Mouse (Mus musculus) liver, embryonic 13.5 days (tissue): ENCODE data around the gene Prx. TPM values are rescaled to one million over a fixed set of nuclear protein-coding genes. Genes with fewer than 3 reads are reported as not detected.
A peak's percentile ranks its signal among the peaks of the same experiment; 100 is the strongest.

Experiments used
- ATAC-seq: fragments of 200-750 bp; cut with Nextera tagmentation; 2 replicates; pipeline ENCODE4 v1.8.0; 2017; ENCODE audit warnings: low read depth, mild to moderate bottlenecking, moderate number of reproducible peaks, moderate library complexity
- DNase-seq: peaks from one replicate; pipeline ENCODE4 v3.0.0; 2022
- H3K27ac ChIP-seq: fragments of 300-500 bp; sonication (generic); 2 replicates; pipeline ENCODE4 v1.5.1; 2015; ENCODE audit warnings: moderate library complexity, mild to moderate bottlenecking, inconsistent platforms
- H3K27me3 ChIP-seq: fragments of 300-500 bp; sonication (generic); 2 replicates; pipeline ENCODE4 v1.6.1; 2015; ENCODE audit warnings: mild to moderate bottlenecking, inconsistent platforms
- H3K36me3 ChIP-seq: fragments of 300-500 bp; sonication (generic); 2 replicates; pipeline ENCODE4 v1.6.1; 2015; ENCODE audit warnings: mild to moderate bottlenecking, inconsistent platforms
- H3K4me1 ChIP-seq: fragments of 300-500 bp; sonication (generic); replicated peaks from 2 replicates; pipeline ENCODE4 v1.6.1; 2015; ENCODE audit warnings: inconsistent platforms
- H3K4me2 ChIP-seq: fragments of 300-500 bp; sonication (generic); 2 replicates; pipeline ENCODE4 v1.6.1; 2015; ENCODE audit warnings: inconsistent platforms, mild to moderate bottlenecking, moderate library complexity
- H3K4me3 ChIP-seq: fragments of 300-500 bp; sonication (generic); replicated peaks from 2 replicates; pipeline ENCODE4 v1.5.1; 2015; ENCODE audit warnings: mild to moderate bottlenecking, inconsistent platforms
- H3K9ac ChIP-seq: fragments of 300-500 bp; sonication (generic); 2 replicates; pipeline ENCODE4 v1.6.1; 2015; ENCODE audit warnings: mild to moderate bottlenecking, inconsistent platforms
- H3K9me3 ChIP-seq: fragments of 300-500 bp; sonication (generic); replicated peaks from 2 replicates; pipeline ENCODE4 v1.6.1; 2016; ENCODE audit warnings: inconsistent platforms
- WGBS: fragments of 180-500 bp; shearing (Covaris S2); methylation state at CpG from one replicate; pipeline ENCODE4 v1.1.7; 2015; ENCODE audit not compliant: insufficient replicate concordance; 5-methylcytosine and 5-hydroxymethylcytosine counted together
- polyA plus RNA-seq: library from polyadenylated mRNA; unstranded; fragments of >200 nt; fragmentation: Nextera tagmentation; extraction: Ambion mirVana; gene quantifications from 2 replicates; pipeline ENCODE4 v1.2.1, GENCODE M21; 2015

Prx gene
- polyA plus RNA-seq, 1 experiment from 2014 or later: 0.78 TPM

DNA sequence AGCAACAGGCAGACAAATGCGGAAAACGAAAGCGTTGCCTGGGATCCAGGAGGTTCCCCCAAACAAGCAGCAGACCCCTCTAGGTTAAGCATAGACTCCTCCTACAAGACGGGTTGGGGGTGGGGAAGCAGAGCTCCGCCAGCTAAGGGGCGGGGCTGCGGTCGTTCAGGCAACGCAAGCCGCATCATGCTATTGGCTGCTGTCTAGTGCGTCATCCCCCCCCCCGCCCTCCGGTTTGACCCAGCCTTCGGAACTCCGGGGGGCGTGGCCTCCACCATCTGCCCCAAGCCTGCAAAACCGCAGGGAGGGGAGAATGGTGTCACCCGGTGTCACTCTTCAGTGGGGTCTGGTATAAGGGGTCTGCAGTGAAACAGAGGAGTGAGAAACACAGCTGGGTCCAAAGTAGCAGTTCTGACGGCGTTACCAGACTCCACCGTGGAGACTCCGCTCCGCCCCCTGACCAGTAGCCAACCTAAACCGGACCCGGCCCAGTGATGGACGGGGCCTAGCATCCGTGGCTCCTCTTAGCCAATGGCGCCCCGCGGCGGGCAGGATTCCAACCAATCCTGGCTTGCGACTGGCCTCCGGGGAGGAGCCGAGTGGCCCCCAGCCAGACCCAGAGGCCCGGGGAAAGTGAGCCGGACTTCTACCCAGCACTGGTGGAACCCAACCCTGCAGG lies 25.8 kb upstream of the Prx start, which contains the start of gene Sertad3:
Sertad3 (plus strand) TSS at position 613 of the 679 bp plus-strand sequence.
- peak; percentile 99 for DNase-seq
- Histone ChIP-seq H3K27ac (peak within 1 kb of the TSS; percentile 96), H3K4me3 (peak within 1 kb of the TSS; percentile 83), H3K9ac (peak within 1 kb of the TSS; percentile 90), H3K27me3 (no peaks in the 10 kb centered on the region), H3K4me2 (peak within 1 kb of the TSS; percentile 79), H3K36me3 (peaks cover 30% of the 10 kb centered on the region), H3K9me3 (no peaks in the 10 kb centered on the region), H3K4me1 (peaks cover 49% of the 10 kb centered on the region)
- WGBS: under 1% methylated on average over 36 of the region's 36 CpGs
- peak; percentile 86 for ATAC-seq

- Histone ChIP-seq H3K9ac (peak overlapping the region; percentile 90), H3K4me3 (peak overlapping the region; percentile 83), H3K4me1 (peaks cover 56% of the 10 kb centered on the region), H3K4me2 (peak overlapping the region; percentile 79), H3K36me3 (peaks cover 30% of the 10 kb centered on the region), H3K9me3 (no peaks in the 10 kb centered on the region), H3K27ac (peak overlapping the region; percentile 96), H3K27me3 (no peaks in the 10 kb centered on the region)
- under 1% methylated on average over 34 of the region's 34 CpGs for WGBS
- DNase-seq: no peak
- ATAC-seq: no peak
Measured at GRCm38 (mm10) chr7:27473835-27474489, 25.2 kb upstream of the Prx start.

DNA sequence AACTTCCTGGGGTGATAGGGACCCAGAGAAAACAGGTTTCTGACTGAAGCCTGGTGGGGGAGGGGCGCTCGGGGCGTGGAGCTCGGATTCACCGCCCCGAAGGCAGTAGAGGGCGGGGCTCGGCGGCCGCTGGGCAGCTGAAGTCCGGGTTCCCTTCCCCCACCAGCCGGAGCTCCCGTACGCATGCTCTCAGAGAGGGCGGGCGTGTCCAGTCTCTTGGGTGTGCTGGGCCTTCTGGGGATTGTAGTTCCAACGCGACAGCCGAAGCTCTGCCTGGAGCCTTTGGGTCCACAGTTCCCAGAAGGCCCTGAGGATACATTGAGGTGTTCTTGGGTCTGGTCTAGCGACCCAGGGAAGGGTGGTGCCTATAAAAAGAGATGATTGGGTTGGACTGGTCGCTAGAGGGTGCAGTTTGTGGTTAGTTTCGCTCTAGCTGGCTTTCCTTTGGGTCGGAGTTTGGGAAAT lies 24.6 kb upstream of the Prx start:
- Histone ChIP-seq H3K4me1 (peaks cover 61% of the 10 kb centered on the region), H3K4me2 (peak overlapping the region; percentile 79), H3K4me3 (peak overlapping the region; percentile 83), H3K27ac (peak overlapping the region; percentile 96), H3K9me3 (no peaks in the 10 kb centered on the region), H3K36me3 (peaks cover 30% of the 10 kb centered on the region), H3K27me3 (no peaks in the 10 kb centered on the region), H3K9ac (peak overlapping the region; percentile 90)
- DNase-seq (peak; percentile 99), ATAC-seq (peak; percentile 88)
- WGBS: under 1% methylated on average over 23 of the region's 23 CpGs

DNA sequence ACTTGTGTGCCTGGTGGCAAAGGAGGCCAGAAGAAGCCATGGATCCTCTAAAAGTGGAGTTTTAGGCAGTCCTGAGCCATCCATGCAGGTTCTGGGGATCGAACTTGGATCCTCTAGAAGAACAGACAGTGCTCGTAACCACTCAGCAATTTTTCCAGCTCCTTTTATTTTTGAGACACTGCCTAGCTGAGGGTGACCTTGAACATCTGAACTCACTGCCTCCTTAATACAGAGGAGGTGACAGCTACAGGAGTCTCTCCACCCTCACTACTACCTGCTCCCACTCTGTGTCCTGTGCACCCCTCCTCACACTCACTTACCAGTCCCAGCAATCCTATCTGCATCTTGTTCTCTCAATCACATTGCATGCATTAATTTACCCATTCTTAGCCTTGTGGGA lies 23.5 kb upstream of the Prx start:
- peak overlapping the region; percentile 79 for H3K4me2 ChIP-seq
- H3K4me3 ChIP-seq: peak overlapping the region; percentile 83
- H3K9ac ChIP-seq: peak overlapping the region; percentile 75
- H3K4me1 ChIP-seq: peaks cover 72% of the 10 kb centered on the region
- 79% methylated on average over 2 of the region's 2 CpGs for WGBS
- no peak for DNase-seq
- no peaks in the 10 kb centered on the region for H3K9me3 ChIP-seq
- peaks cover 30% of the 10 kb centered on the region for H3K36me3 ChIP-seq
- peak overlapping the region; percentile 96 for H3K27ac ChIP-seq
- no peaks in the 10 kb centered on the region for H3K27me3 ChIP-seq
- ATAC-seq: no peak

GRCm38 (mm10) chr7:27476098-27476635 lies 23.0 kb upstream of the Prx start:
- Histone ChIP-seq H3K4me3 (no peak overlapping the region; the same call in 1 of the 2 replicates), H3K36me3 (peaks cover 30% of the 10 kb centered on the region), H3K9ac (peak overlapping the region; percentile 75; the same call in 1 of the 2 replicates), H3K4me2 (peak overlapping the region; percentile 79), H3K27me3 (no peaks in the 10 kb centered on the region), H3K9me3 (no peaks in the 10 kb centered on the region), H3K27ac (peak overlapping the region; percentile 96), H3K4me1 (peaks cover 78% of the 10 kb centered on the region)
- ATAC-seq (no peak), DNase-seq (no peak)
- 86% methylated on average over 14 of the region's 14 CpGs for WGBS

DNA sequence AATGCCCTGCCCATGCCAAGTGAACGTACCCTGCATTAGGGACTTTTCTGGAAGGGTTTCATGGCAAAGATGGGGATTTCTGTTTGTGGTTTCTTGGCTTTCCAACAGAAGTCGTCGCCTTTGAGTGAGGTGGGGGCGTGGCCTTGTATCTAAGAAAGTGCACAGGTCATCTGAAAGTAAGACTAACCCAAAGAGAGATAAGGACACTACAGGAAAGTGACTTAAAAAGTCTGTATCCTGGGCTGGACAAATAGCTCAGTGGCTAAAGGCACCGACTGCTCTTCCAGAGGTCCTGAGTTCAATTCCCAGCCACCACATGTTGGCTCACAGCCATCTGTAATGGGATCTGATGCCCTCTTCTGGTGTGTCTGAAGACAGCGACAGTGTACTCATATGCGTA lies 20.6 kb upstream of the Prx start:
- Histone ChIP-seq H3K4me3 (no peak overlapping the region), H3K27me3 (no peaks in the 10 kb centered on the region), H3K27ac (peak overlapping the region; percentile 91), H3K9me3 (no peaks in the 10 kb centered on the region), H3K36me3 (peaks cover 30% of the 10 kb centered on the region), H3K4me2 (peak overlapping the region; percentile 21; the same call in 1 of the 2 replicates), H3K9ac (peak overlapping the region; percentile 33), H3K4me1 (peaks cover 85% of the 10 kb centered on the region)
- no peak for ATAC-seq
- no peak for DNase-seq
- WGBS: 47% methylated on average over 7 of the region's 7 CpGs

DNA sequence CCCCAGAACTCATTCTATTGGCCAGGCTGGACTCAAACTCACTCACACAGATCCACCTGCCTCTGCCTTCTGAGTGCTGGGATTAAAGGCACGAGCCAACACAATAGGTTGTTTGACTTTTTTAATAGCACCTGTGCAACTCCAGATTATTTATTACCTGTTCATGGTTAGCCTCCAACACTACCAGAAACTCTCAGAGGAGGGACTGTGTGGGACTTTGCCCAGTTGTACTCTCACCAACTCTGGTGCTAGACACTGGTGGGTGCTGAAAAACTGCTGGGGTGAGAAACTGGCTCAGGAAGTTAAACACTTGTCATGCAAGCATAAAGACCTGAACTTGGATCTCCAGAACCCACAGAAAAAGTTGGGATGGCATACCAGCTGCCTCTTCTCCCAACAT lies 19.4 kb upstream of the Prx start:
- Histone ChIP-seq H3K4me2 (peak overlapping the region; percentile 73), H3K4me3 (0 out of 2 replicates have a peak overlapping the region, but pooled peaks have one; percentile 49), H3K27me3 (no peaks in the 10 kb centered on the region), H3K4me1 (peaks cover 97% of the 10 kb centered on the region), H3K36me3 (peaks cover 30% of the 10 kb centered on the region), H3K9ac (peak overlapping the region; percentile 50), H3K27ac (peak overlapping the region; percentile 91), H3K9me3 (no peaks in the 10 kb centered on the region)
- DNase-seq (no peak), ATAC-seq (no peak)
- 81% methylated on average over 1 of the region's 1 CpGs for WGBS

DNA sequence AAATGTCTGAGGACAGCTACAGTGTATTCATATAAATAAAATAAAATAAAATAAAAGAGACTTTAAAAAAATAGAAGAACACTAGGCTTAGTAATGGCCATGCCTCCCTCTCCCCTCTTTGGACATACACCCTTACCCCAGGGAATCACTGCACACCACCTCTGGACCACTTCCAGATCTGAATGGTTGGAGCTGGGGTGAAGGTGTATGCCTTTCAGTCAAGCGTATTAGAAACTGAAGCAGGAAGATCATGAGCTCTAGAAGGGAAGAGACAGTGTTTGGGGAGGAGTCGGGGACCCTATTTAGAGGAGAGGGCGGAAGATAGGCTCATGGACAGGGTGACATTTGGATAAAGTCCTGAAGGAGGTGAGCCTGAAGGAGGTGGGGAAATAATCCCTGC lies 18.6 kb upstream of the Prx start:
- no peak for DNase-seq
- 77% methylated on average over 3 of the region's 3 CpGs for WGBS
- Histone ChIP-seq H3K9me3 (no peaks in the 10 kb centered on the region), H3K9ac (peak overlapping the region; percentile 73), H3K27me3 (no peaks in the 10 kb centered on the region), H3K4me3 (peak overlapping the region; percentile 49), H3K4me2 (peak overlapping the region; percentile 73), H3K36me3 (peaks cover 30% of the 10 kb centered on the region), H3K4me1 (peaks cover 98% of the 10 kb centered on the region), H3K27ac (peak overlapping the region; percentile 91)
- ATAC-seq: no peak

GRCm38 (mm10) chr7:27480927-27481626 lies 18.0 kb upstream of the Prx start:
- Histone ChIP-seq H3K36me3 (peaks cover 25% of the 10 kb centered on the region), H3K9me3 (no peaks in the 10 kb centered on the region), H3K4me3 (peak overlapping the region; percentile 49), H3K27me3 (no peaks in the 10 kb centered on the region), H3K4me1 (peaks cover 97% of the 10 kb centered on the region), H3K27ac (peak overlapping the region; percentile 91), H3K9ac (peak overlapping the region; percentile 73), H3K4me2 (peak overlapping the region; percentile 73)
- ATAC-seq (no peak), DNase-seq (no peak)
- WGBS: 19% methylated on average over 11 of the region's 11 CpGs

- WGBS: 2% methylated on average over 12 of the region's 12 CpGs
Measured at GRCm38 (mm10) chr7:27481627-27481969, 17.5 kb upstream of the Prx start.

DNA sequence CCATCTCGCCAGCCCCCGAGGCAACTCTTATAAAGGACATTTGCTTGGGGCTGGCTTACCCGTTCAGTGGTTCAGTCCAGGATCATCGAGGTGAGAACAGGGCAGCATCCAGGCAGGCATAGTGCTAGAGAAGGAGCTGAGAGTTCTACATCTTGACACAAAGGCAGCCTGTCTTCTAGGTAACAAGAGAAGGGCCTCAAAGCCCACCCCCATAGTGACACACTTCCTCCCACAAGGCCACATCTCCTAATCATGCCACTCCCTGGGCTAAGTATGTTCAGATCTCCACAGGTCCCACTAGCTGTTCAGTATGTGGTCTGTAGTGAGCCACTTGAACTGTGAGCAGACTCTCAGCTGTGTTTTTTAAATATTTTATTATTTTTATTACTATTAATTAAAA lies 15.3 kb upstream of the Prx start:
- H3K27ac ChIP-seq: peak overlapping the region; percentile 25; the same call in 1 of the 2 replicates
- 79% methylated on average over 4 of the region's 4 CpGs for WGBS
- no peak overlapping the region for H3K4me2 ChIP-seq
- H3K4me3 ChIP-seq: no peak overlapping the region
- no peak overlapping the region for H3K9ac ChIP-seq
- peaks cover 2% of the 10 kb centered on the region; the same call in 1 of the 2 replicates for H3K36me3 ChIP-seq
- DNase-seq: no peak
- H3K4me1 ChIP-seq: peaks cover 85% of the 10 kb centered on the region
- no peaks in the 10 kb centered on the region for H3K27me3 ChIP-seq
- no peak for ATAC-seq
- H3K9me3 ChIP-seq: no peaks in the 10 kb centered on the region

More at GRCm38 (mm10) chr7:27481627-27481969, 17.5 kb upstream of the Prx start:
- Histone ChIP-seq H3K27ac (peak overlapping the region; percentile 91), H3K4me1 (peaks cover 92% of the 10 kb centered on the region), H3K27me3 (no peaks in the 10 kb centered on the region), H3K36me3 (peaks cover 20% of the 10 kb centered on the region), H3K9ac (peak overlapping the region; percentile 73), H3K4me3 (peak overlapping the region; percentile 49), H3K4me2 (peak overlapping the region; percentile 73), H3K9me3 (no peaks in the 10 kb centered on the region)
- DNase-seq (peak; percentile 87), ATAC-seq (peak; percentile 97)
